Mouse (Mus musculus) MEL-GATA-1-ER (cell line): Measurements from ENCODE around the gene Osbpl3.

ENCODE experiments used
- DNase-seq: peaks from one replicate; pipeline ENCODE4 v3.0.0-alpha.2; 2012; ENCODE audit warnings: low read depth; ENCODE audit errors: extremely low read depth

Gene Osbpl3

DNA sequence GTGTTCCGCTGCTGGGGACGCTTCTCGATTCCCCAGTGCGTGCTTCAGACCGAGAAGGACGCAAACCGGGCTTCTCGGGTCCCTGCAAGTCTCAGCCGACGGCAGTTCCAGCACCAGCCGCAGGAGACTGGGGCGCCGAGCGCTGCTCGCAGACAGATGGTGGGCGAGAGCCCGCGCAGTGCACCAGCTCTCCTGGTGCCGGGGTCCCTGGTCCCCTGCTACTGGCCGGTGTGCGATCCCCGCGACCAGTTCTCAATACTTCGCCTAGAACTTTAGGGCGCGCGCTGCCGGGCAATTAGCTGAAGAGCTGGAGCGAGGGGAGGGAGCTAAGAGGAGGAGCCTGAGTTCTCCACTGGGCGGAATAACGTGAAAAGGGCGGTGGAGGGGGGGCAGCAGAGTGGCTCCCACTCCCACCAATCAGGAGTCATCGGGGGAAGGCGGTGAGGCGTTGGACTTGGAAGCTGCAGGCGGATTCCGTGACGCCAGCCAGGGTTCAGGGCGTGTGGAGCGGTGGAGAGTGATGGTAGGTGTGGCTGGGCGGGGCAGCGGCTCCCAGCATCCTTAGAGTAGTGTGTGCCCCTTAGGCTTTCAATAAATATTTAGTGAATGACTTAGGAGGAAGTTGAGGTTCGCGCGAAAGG lies at the start of gene Osbpl3:
Osbpl3 (minus strand) TSS at position 373 of the 641 bp plus-strand sequence.
- DNase-seq: peak; percentile 80

DNA sequence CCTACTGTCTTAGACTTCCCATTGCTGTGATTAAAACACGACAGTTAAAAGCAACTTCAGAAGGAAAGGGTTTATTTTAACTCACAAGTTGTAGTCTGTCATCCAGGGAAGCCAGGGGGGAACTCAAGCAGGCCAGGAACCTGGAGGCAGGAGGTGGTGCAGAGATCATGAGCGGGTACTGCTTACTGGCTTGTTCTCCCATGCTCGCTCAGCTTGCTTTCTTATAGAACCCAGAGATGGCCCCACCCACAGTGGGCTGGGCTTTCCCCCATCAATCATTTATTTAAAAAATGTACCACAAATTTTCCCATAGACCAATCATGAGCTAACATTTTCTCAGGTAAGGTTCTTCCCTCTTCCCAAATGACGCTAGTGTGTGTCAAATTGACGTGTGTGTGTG lies 49.5 kb upstream of the Osbpl3 start:
- DNase-seq: no peak

GRCm38 (mm10) chr6:50504711-50505110 lies 48.7 kb upstream of the Osbpl3 start:
- DNase-seq: no peak

DNA sequence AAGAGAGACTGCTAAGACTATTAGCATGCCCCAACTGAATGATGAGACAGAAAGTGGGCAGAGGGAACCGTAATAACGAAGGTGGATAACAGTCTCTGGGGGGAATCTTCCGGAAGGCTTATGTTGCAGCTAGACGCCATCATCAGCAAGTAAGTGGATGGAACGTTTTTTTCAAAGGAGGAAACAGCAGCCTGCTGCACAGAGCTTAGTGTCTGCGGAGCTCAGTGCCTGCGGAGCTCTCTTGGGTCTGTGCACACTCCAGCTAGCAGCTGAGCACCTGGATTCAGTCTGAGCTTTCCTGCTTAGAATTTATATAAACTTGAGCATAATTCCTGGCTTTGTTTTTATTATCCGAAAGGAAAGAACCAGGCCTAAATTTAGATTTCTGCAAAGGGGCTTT lies 47.8 kb upstream of the Osbpl3 start:
- DNase-seq: no peak

DNA sequence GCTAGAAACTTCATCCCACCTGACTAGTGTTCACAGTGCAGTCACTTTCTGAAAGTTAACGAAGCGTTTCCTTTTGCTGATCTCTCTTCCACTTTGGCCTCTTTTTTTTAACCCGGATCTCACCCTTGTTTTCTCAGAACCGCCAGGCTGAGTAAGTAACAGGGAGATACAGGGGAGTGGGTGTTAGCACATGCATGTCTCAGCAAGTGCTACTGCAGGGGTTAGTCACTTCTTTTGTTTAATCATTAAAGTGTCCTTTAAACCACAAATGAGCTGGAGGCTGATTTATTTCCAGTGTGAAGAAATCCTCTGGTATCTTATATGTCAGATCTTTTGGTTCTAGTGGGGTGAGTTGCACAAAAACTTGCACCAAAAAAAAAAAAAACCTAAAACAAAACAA lies 47.0 kb upstream of the Osbpl3 start:
- no peak for DNase-seq

DNA sequence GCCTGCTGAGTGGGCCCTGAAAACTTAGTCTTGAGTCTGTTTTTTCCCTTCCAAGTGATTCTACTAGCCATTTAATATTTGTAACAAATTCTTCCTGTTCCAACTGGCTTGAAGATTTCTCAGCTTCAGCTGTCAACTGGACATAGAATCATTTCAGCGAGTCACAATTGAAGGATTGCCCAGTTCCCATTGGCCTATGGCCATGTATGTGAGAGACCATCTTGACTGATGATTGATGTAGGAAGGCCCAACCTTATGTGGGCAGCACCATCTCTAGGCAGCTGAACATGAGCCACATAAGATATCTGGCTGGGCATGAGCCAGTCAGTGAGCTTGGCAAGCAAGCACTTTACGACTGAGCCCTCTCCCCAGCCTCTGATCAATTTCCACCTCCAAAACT lies 42.3 kb upstream of the Osbpl3 start:
- no peak for DNase-seq

DNA sequence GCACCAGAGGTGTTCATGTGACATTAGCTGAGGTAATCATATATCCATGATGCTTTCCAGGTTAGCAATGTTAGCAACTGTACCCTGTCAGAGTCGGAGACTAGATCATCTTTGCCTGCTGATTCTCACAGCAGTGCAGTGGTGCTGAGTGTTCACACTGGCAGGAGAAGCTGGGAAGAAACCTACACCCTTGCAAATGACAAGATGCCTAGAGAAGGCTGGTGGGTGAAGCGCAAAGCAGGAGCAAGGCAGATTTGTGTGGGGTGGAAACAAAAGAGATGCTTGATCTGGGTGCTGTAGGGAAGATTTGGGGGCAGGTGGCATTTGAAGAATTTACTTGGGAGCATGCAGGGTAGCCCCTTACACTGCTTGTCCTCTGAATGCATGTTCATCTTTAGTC lies 34.5 kb upstream of the Osbpl3 start:
- DNase-seq: no peak

GRCm38 (mm10) chr6:50489380-50489779 lies 33.4 kb upstream of the Osbpl3 start:
- DNase-seq: no peak

DNA sequence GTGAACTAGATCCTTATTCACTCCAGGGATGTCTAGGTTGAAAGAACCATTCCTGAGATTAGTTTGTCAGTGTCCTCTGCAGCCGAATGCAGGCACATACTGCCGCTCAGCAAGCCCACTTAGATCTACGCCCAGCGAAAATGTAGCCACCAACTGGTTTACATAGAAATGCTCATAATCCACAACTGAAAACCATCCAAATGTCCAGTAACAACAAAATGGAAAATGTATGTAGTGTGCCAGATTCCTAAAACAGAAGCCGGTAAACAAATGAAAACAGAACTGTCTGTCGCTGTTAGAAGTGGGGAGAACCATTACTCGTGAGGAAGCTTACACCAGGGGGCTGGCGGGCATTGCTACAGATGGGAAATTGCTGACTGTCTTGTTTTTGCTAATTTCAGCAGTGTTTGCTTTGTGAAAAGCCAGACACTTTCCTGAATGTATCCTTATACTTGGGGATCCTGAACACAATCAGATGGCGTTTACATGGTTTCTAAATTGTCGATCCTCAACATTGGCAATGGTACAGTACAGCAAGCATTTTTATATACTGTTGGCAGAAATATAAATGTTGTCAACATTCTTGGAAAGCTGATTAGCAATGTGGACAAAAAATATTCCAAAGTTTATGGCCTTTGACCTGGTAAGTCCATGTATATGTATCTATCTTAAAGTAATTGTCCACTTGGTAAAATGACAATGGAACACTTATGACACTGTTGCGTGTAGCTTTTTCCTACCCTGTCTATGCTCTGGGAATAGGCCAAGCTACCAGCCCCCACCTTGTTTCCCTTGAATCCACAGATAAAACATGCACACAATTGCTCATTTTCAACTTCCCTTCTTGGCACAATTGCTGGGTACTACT lies 30.3 kb upstream of the Osbpl3 start:
- DNase-seq: no peak

DNA sequence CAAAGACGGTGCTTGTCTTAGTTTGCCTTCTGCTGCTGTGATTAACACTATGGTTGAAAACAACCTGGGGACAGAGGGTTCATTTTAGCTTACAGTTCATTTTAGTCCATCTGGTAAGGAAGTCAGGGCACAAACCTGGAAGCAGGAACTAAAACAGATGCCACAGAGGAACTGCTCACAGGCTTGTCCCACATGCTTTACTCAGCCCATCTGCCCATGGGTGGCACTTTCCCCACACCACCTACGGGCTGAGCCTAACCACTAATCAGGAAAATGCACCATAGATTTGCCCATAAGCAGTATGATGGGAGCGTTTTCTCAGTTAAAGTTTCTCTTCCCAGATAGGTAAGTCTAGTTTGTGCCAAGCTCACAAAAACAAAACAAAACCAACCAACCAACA lies 27.4 kb upstream of the Osbpl3 start:
- no peak for DNase-seq

- DNase-seq: no peak
Measured at GRCm38 (mm10) chr6:50481460-50481859, 25.5 kb upstream of the Osbpl3 start.

DNA sequence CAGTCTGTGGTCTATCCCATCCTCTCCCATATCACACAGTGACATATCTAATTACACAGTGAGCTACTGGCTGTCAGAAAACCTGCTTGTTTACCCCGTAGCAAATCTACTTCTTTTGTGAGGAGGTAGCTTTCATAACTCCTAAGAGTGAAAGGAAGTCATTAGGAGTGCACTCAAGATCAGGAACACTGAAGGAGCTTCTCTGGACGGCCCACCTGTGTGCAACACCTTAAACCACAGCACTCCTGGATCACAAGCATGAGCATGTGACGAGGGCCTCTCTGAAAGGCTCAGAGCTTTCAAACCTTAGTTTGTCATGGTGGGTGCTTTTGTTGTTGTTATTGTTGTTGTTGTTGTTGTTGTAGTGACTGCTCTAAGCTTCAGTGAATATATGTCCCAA lies 10.4 kb upstream of the Osbpl3 start:
- no peak for DNase-seq

DNA sequence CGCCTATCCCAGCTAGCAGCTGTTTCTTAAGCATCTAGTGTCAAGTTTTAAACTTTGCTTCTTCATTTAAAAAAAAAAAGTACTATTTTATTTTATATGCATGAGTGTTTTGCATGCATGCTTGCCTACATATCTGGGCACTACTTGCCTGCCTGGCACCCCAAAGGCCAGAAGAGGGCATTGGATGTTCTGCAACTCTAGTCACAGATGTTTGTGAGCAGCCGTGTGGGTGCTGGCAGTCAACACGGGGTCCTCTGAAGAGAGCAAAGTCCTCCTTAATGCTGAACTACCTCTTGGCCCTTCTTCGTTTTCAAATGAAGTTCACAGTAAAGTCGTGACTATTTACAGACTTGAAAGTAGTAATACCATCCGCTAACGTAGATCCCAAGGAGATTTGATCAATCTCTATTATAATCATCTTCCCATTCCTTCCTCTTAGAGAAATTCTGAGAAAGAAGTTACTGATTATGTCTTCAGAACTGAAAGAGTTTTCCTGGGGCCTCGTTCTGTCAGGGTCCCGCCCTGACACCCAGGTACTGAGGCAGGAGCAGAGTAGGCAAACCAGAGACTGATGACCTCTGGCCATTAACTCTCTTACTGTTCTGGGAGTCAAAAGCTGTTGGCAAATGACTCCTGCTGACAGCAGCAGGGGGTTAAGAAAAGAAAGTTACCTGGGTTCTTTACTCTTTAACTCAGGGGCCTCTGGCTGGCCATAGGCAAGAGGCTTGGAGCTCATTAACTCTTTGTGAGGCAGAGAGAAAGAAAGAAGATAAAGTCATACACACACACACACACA lies 8.9 kb upstream of the Osbpl3 start:
- DNase-seq: no peak

DNA sequence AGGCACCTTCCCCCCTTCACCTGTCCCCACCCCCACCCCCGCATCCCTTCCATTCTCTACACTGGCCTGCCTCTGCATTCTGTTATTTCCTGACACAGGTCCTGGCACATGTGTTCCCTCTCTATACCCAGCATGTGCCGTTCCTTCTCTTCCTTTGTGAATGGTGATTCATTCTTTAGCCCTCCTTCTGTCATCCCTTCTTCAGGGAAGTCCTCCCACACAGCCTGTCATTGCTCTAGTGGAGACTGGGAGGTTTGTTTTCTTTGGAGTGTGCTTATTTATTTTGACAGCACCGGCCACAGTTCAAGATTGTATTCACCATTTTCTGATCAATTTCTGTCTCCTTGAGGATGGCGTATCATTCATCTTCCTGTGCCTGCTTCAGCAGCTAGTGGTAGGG lies 6.0 kb upstream of the Osbpl3 start:
- no peak for DNase-seq

GRCm38 (mm10) chr6:50461585-50461984 lies 5.6 kb upstream of the Osbpl3 start:
- DNase-seq: no peak

DNA sequence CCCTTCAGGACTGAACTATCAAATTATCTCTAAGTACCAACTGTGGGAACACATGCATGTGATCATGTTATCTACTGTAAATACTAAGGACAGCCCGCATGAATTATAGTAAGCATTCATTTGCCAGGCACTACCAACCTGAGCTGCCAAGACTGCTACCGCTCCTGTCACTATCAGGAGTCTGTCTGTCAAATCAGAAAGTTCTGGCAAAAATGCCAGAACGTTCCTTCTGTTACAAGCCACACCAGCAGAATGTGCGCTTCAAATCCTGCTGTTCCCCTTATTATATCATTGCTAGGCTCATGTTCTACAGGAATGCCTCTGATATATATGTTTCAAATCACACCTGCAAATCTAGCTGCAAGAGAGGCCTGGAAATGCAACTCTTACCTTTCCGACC lies 4.6 kb upstream of the Osbpl3 start:
- no peak for DNase-seq

DNA sequence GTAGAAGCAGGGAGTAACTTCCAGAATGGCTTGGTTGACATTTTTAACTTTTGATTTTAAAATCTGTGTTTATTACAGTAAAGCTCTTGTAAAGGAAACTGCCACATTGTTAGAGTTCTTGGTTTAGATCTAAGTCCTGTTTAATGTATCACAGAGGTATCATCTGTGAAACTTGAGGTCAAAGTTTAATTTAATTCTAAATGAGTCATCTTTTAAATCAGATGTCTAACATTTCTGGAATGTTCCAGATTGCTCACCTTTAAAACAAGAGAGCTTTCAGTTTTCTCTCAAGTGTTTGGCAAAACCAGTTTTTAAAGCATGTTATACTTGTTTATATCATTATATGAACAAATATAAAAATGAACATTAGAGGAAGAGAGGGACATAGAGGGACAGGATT lies 4.2 kb upstream of the Osbpl3 start:
- no peak for DNase-seq

DNA sequence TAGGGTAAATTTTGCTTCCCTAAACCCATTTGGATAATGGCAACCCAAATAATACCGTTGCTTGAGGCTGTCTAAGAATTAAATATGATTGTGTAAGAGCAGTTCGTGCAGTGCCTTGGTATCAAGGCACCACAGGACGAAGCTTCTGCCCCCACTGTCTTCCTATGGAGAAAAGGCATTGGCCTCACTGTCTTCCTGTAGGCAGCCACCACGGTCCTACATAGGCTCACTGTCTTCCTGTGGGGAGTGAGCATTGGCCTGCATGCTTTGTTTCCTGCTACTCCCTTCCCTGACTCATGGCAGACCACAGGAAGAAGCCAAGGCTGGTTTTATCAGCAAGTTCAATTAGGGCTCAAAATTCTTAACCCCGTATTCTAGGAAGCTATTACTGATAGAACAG lies 3.3 kb upstream of the Osbpl3 start:
- DNase-seq: peak; percentile 16

GRCm38 (mm10) chr6:50457551-50458348 lies 1.7 kb upstream of the Osbpl3 start:
- no peak for DNase-seq

- no peak for DNase-seq
Measured at GRCm38 (mm10) chr6:50456706-50457105, 705 bp upstream of the Osbpl3 start.

DNA sequence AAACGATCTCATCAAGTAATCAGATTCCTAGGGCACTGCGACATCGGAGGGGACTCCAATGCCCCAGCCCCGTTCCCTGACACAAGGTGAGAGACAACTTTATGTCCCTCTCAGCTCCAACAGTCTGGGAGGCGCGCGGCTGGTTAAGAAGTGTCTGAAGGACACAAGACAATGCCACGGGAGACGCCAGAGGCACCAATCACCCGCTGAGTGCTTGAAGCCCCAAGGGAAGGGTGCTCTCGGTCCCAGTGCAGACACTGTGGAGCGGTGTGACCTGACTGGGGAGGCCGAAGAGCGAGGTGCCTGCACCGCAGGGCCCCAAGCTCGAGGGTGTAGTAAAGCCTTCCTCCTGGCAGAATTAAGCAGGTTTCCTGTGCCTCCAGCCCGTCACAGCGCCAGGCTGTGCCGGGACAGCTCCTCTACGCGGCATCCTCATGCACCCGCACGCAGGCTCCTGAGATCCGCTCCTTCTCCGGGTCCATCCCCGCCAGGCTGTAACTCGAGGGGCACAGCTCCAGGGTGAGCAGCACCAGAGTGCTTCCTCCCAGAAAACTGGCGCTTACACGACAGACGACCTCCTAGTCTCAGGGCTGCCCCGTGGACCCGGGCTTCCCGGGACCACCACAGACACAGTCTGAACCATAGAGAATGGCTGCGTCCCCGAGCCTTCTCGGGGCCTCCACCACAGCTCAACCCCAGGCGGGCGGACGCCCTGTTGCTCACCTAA lies 736 bp downstream of the Osbpl3 start:
- DNase-seq: peak; percentile 8
